11 mouse cellular contexts compared by ENCODE assay signal in genomic region chr2:30724521-30724920, GRCm38 (mm10).
DNase-seq lines count a peak whose midpoint lies in the region; ATAC-seq and TF ChIP-seq lines count a peak whose summit lies in the region.
"Had no signal": no experiment of that assay in that cellular context is flagged by ENCODE, and none has a peak within 500 bp of the region (broad histone marks: within the 10 kb centered on the region; RNA-seq: fewer than 3 reads in every experiment).

No protein-coding gene starts in this region.

- H3K27me3 ChIP-seq in neural tube, embryonic 11.5 days (ENCODE audit: control insufficient read depth, insufficient read depth, low read length), result no peaks in the 10 kb centered on the region
- H3K27me3 ChIP-seq in intestine, postnatal 0 days (replicated peaks; ENCODE audit: control insufficient read depth, insufficient read depth, low read length), result no peaks in the 10 kb centered on the region
- no peaks in the 10 kb centered on the region for H3K27me3 ChIP-seq in neural tube, embryonic 14.5 days (ENCODE audit: control insufficient read depth, insufficient read depth, low read length)

- no peak for ATAC-seq in neural tube, embryonic 11.5 days (ENCODE audit: insufficient read depth, low FRiP score, low TSS enrichment)
- ATAC-seq in intestine, postnatal 0 days, result no peak
- ATAC-seq in neural tube, embryonic 14.5 days (ENCODE audit: low read depth), result no peak
- ATAC-seq in erythroblast, adult 5-6 weeks (replicated peaks; ENCODE audit: low FRiP score, poor library complexity, severe bottlenecking), result no peak

- peaks cover 64% of the 10 kb centered on the region for H3K4me1 ChIP-seq in neural tube, embryonic 11.5 days (ENCODE audit: control insufficient read depth, insufficient read depth, low read length)
- H3K4me1 ChIP-seq in intestine, postnatal 0 days (replicated peaks; ENCODE audit: control insufficient read depth, insufficient read depth, low read length), result peaks cover 8% of the 10 kb centered on the region
- H3K4me1 ChIP-seq in neural tube, embryonic 14.5 days (ENCODE audit: control insufficient read depth, insufficient read depth, low read length), result peaks cover 57% of the 10 kb centered on the region

- H3K4me3 ChIP-seq in neural tube, embryonic 11.5 days (ENCODE audit: low read depth, low read length), result no peak overlapping the region
- no peak overlapping the region for H3K4me3 ChIP-seq in intestine, postnatal 0 days (ENCODE audit: low read depth, low read length)
- H3K4me3 ChIP-seq in neural tube, embryonic 14.5 days (ENCODE audit: low read depth, low read length), result no peak overlapping the region
- H3K4me3 ChIP-seq: liver, embryonic 15.5 days had no signal

- DNase-seq in cerebellum, adult 9-11 months, result peak; percentile 31
- no peak for DNase-seq in cerebellum, postnatal 36 days
- DNase-seq in neural tube, embryonic 11.5 days (ENCODE audit: low spot score), result no peak
- DNase-seq in neural tube, embryonic 10.5 days (ENCODE audit: extremely low spot score, low spot score), result no peak
- DNase-seq in left cerebral cortex, adult 8-10 months (ENCODE audit: low spot score in 2 of 2), result no peak
- DNase-seq: gastrocnemius, postnatal 36 days; right cerebral cortex, postnatal 14 days had no signal

- TF ChIP-seq CTCF in intestine, postnatal 0 days (IDR thresholded peaks at IDR 0.05; ENCODE audit: low read depth), result no peak

- no peak overlapping the region for H3K4me2 ChIP-seq in neural tube, embryonic 11.5 days (ENCODE audit: low read depth)
- H3K4me2 ChIP-seq in intestine, postnatal 0 days (replicated peaks; ENCODE audit: low read depth), result peak overlapping the region; percentile 67; the same call in 1 of the 2 replicates
- H3K4me2 ChIP-seq in neural tube, embryonic 14.5 days (ENCODE audit: low read depth, low read length), result no peak overlapping the region
- H3K4me2 ChIP-seq: liver, embryonic 15.5 days had no signal

- H3K9me3 ChIP-seq in neural tube, embryonic 11.5 days (ENCODE audit: control insufficient read depth, low read length), result no peaks in the 10 kb centered on the region
- H3K9me3 ChIP-seq in intestine, postnatal 0 days (ENCODE audit: control insufficient read depth), result no peaks in the 10 kb centered on the region
- no peaks in the 10 kb centered on the region for H3K9me3 ChIP-seq in neural tube, embryonic 14.5 days (ENCODE audit: control insufficient read depth, low read length)
- H3K9me3 ChIP-seq: liver, embryonic 15.5 days had no signal

- no peak overlapping the region; the same call in 1 of the 2 replicates for H3K9ac ChIP-seq in neural tube, embryonic 11.5 days (ENCODE audit: low read length)
- H3K9ac ChIP-seq in intestine, postnatal 0 days (ENCODE audit: low read depth, low read length), result no peak overlapping the region
- no peak overlapping the region for H3K9ac ChIP-seq in neural tube, embryonic 14.5 days (replicated peaks; ENCODE audit: low read depth, low read length)
- H3K9ac ChIP-seq: liver, embryonic 15.5 days had no signal

- peak overlapping the region; percentile 100 for H3K27ac ChIP-seq in neural tube, embryonic 11.5 days (ENCODE audit: low read depth, low read length)
- no peak overlapping the region for H3K27ac ChIP-seq in intestine, postnatal 0 days (ENCODE audit: low read depth, low read length)
- peak overlapping the region; percentile 85; the same call in 1 of the 2 replicates for H3K27ac ChIP-seq in neural tube, embryonic 14.5 days (ENCODE audit: low read depth, low read length)
- H3K27ac ChIP-seq: liver, embryonic 15.5 days had no signal

- no peaks in the 10 kb centered on the region for H3K36me3 ChIP-seq in neural tube, embryonic 11.5 days (ENCODE audit: control insufficient read depth, insufficient read depth, low read length)
- no peaks in the 10 kb centered on the region for H3K36me3 ChIP-seq in intestine, postnatal 0 days (ENCODE audit: control insufficient read depth, insufficient read depth)
- no peaks in the 10 kb centered on the region for H3K36me3 ChIP-seq in neural tube, embryonic 14.5 days (ENCODE audit: control insufficient read depth, insufficient read depth, low read length)
- H3K36me3 ChIP-seq: liver, embryonic 15.5 days had no signal
